Mouse (Mus musculus): ENCODE measurements around the gene 1500009L16Rik. TPM values are rescaled to one million over a fixed set of nuclear protein-coding genes. Genes with fewer than 3 reads are reported as not detected.

The 1500009L16Rik gene
- 1 to 10 TPM in 1 of 2 experiments, under 1 TPM in 1; 0.89 to 1.4 TPM for total RNA-seq (2021)
- long read RNA-seq, experiment 1: 0 reads
- long read RNA-seq, experiment 2, partial matches to known transcripts: 0 of 1 reads
- long read RNA-seq, experiment 2, other reads (novel, unspliced or antisense): 1 of 1 reads

GRCm38 (mm10) chr10:83722579-83723031 is at the start of gene 1500009L16Rik:
Gene 1500009L16Rik (plus strand): TSS chr10:83722865.
- TF ChIP-seq CTCF (IDR thresholded peaks at IDR 0.05): no peak
- Histone ChIP-seq H3K27ac (peak within 1 kb of the TSS; percentile 46), H3K4me3 (peak within 1 kb of the TSS; percentile 81)
- intact Hi-C loops (cut with DNase I): no loop called here
- peak; percentile 68 for DNase-seq

GRCm38 (mm10) chr10:83681334-83681733 is 41.3 kb upstream of the 1500009L16Rik start:
- H3K4me3 ChIP-seq: no peak overlapping the region
- no peak overlapping the region for H3K27ac ChIP-seq
- no peak for TF ChIP-seq CTCF (IDR thresholded peaks at IDR 0.05)
- intact Hi-C loops (cut with DNase I): no loop called here
- no peak for DNase-seq

GRCm38 (mm10) chr10:83688215-83688614 is 34.5 kb upstream of the 1500009L16Rik start:
- Histone ChIP-seq H3K27ac (no peak overlapping the region), H3K4me3 (no peak overlapping the region)
- intact Hi-C loops (cut with DNase I): no loop called here
- TF ChIP-seq CTCF (IDR thresholded peaks at IDR 0.05): peak; percentile 19; the same call in 1 of the 2 replicates
- DNase-seq: no peak

GRCm38 (mm10) chr10:83692175-83692895 is 30.3 kb upstream of the 1500009L16Rik start:
- DNase-seq: no peak
- Histone ChIP-seq H3K27ac (no peak overlapping the region), H3K4me3 (no peak overlapping the region)
- TF ChIP-seq CTCF (IDR thresholded peaks at IDR 0.05): no peak
- intact Hi-C loops (cut with DNase I): no loop called here

- DNase-seq: no peak
- intact Hi-C loops (cut with DNase I): no loop called here
- H3K27ac ChIP-seq: no peak overlapping the region
- no peak for TF ChIP-seq CTCF (IDR thresholded peaks at IDR 0.05)
- no peak overlapping the region for H3K4me3 ChIP-seq
Observed at GRCm38 (mm10) chr10:83696226-83696625, 26.4 kb upstream of the 1500009L16Rik start.

GRCm38 (mm10) chr10:83706628-83707027 is 16.0 kb upstream of the 1500009L16Rik start:
- intact Hi-C loops (cut with DNase I): no loop called here
- Histone ChIP-seq H3K4me3 (no peak overlapping the region), H3K27ac (no peak overlapping the region)
- TF ChIP-seq CTCF (IDR thresholded peaks at IDR 0.05): no peak
- DNase-seq: no peak

GRCm38 (mm10) chr10:83709920-83710319 is 12.7 kb upstream of the 1500009L16Rik start:
- no peak overlapping the region for H3K27ac ChIP-seq
- no peak for TF ChIP-seq CTCF (IDR thresholded peaks at IDR 0.05)
- H3K4me3 ChIP-seq: no peak overlapping the region
- intact Hi-C loops (cut with DNase I): no loop called here
- DNase-seq: no peak

- DNase-seq: no peak
- Histone ChIP-seq H3K4me3 (no peak overlapping the region), H3K27ac (no peak overlapping the region)
- no peak for TF ChIP-seq CTCF (IDR thresholded peaks at IDR 0.05)
- intact Hi-C loops (cut with DNase I): no loop called here
Observed at GRCm38 (mm10) chr10:83711769-83712168, 10.9 kb upstream of the 1500009L16Rik start.

GRCm38 (mm10) chr10:83718855-83719474 is 3.7 kb upstream of the 1500009L16Rik start:
- Histone ChIP-seq H3K27ac (no peak overlapping the region), H3K4me3 (no peak overlapping the region)
- no peak for TF ChIP-seq CTCF (IDR thresholded peaks at IDR 0.05)
- no peak for DNase-seq
- intact Hi-C loops (cut with DNase I): no loop called here

- DNase-seq: no peak
- intact Hi-C loops (cut with DNase I): no loop called here
Observed at GRCm38 (mm10) chr10:83723055-83723454, 390 bp downstream of the 1500009L16Rik start.

GRCm38 (mm10) chr10:83724351-83725059 is 1.8 kb downstream of the 1500009L16Rik start:
- H3K27ac ChIP-seq: no peak overlapping the region
- H3K4me3 ChIP-seq: no peak overlapping the region
- intact Hi-C loops (cut with DNase I): loop anchor here (5.0 kb wide), 1 partner anchor 77 kb away; the partner anchor contains the start of gene Appl2
- no peak for DNase-seq
- peak; percentile 43 for TF ChIP-seq CTCF (IDR thresholded peaks at IDR 0.05)

More at GRCm38 (mm10) chr10:83723055-83723454, 390 bp downstream of the 1500009L16Rik start:
- Histone ChIP-seq H3K27ac (peak overlapping the region; percentile 46), H3K4me3 (peak overlapping the region; percentile 81)
- no peak for TF ChIP-seq CTCF (IDR thresholded peaks at IDR 0.05)

- Histone ChIP-seq H3K4me3 (peak overlapping the region; percentile 43), H3K27ac (peak overlapping the region; percentile 2; the same call in 1 of the 2 replicates)
- intact Hi-C loops (cut with DNase I): loop anchor here (5.0 kb wide), 1 partner anchor 79 kb away; the partner anchor contains the start of gene Appl2
- TF ChIP-seq CTCF (IDR thresholded peaks at IDR 0.05): no peak
- DNase-seq: peak; percentile 56
Observed at GRCm38 (mm10) chr10:83726164-83726563, 3.5 kb downstream of the 1500009L16Rik start.
